Comparison of ENCODE assay signal across 8 mouse cellular contexts in the genomic region with DNA sequence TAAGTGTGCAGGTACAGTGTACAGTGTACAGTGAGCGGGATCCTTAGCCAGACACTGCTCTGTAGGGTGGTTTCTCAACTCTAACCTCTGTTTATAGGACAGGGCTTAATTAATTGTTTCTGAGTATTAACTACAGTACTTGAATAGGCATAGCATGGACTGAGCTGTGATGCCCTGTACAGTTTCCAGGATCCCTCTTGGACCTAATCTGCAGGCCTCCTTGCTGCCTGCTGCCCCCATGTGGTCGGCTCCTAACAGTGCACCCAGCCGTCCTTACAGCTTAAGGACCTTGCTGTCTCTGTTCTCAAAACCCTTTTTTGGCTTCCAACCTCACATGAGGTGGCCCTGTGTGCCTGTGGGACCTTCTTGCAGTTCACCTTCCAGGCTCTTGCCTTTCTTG. TPM values are rescaled to one million over a fixed set of nuclear protein-coding genes. Genes with fewer than 3 reads are reported as not detected.
A peak's percentile ranks its signal among the peaks of the same experiment; 100 is the strongest.
DNase-seq lines count a peak whose midpoint lies in the region; ATAC-seq and TF ChIP-seq lines count a peak whose summit lies in the region.

No protein-coding gene starts in this region.

- TF ChIP-seq EP300 in heart, postnatal 0 days (IDR thresholded peaks at IDR 0.05; ENCODE audit: low read depth), result no peak
- TF ChIP-seq EP300 in lung, postnatal 0 days (IDR thresholded peaks at IDR 0.05), result no peak

- TF ChIP-seq CTCF in heart, postnatal 0 days (IDR thresholded peaks at IDR 0.05; ENCODE audit: low read depth), result peak; percentile 94
- TF ChIP-seq CTCF in lung, postnatal 0 days (IDR thresholded peaks at IDR 0.05), result peak; percentile 95

- peaks cover 62% of the 10 kb centered on the region for H3K27me3 ChIP-seq in heart, postnatal 0 days (ENCODE audit: control insufficient read depth, insufficient read depth, low read length)
- H3K27me3 ChIP-seq in lung, postnatal 0 days (replicated peaks; ENCODE audit: insufficient read depth, low read length), result peaks cover 29% of the 10 kb centered on the region

- DNase-seq in ES-CJ7 (ENCODE audit: low read depth, low spot score), result peak; percentile 78
- DNase-seq in adrenal gland, postnatal 10 days, result peak; percentile 86
- peak; percentile 74 for DNase-seq in embryo, embryonic 9.5 days (ENCODE audit: extremely low spot score)
- peak; percentile 66 for DNase-seq in heart, postnatal 0 days (ENCODE audit: low spot score)
- peak; percentile 64 for DNase-seq in layer of hippocampus, adult 9-11 months
- DNase-seq in lung, postnatal 0 days (ENCODE audit: low spot score), result peak; percentile 81
- DNase-seq in right cerebral cortex, adult 18-20 months, result peak; percentile 76
- no peak for DNase-seq in natural killer cell, adult 2 months (ENCODE audit: low spot score in 2 of 2)

- H3K4me1 ChIP-seq in heart, postnatal 0 days (ENCODE audit: control insufficient read depth, insufficient read depth), result no peaks in the 10 kb centered on the region; the same call in 1 of the 2 replicates
- H3K4me1 ChIP-seq in lung, postnatal 0 days (ENCODE audit: insufficient read depth, low read depth, low read length), result no peaks in the 10 kb centered on the region

- no peaks in the 10 kb centered on the region for H3K9me3 ChIP-seq in heart, postnatal 0 days (replicated peaks; ENCODE audit: control insufficient read depth, low read length)
- no peaks in the 10 kb centered on the region for H3K9me3 ChIP-seq in lung, postnatal 0 days (ENCODE audit: low read length)

- H3K4me2 ChIP-seq in heart, postnatal 0 days (ENCODE audit: low read depth, low read length), result no peak overlapping the region
- no peak overlapping the region for H3K4me2 ChIP-seq in lung, postnatal 0 days (replicated peaks; ENCODE audit: low read depth, low read length)

- no peak overlapping the region for H3K4me3 ChIP-seq in heart, postnatal 0 days (ENCODE audit: low read depth, low read length)
- no peak overlapping the region for H3K4me3 ChIP-seq in lung, postnatal 0 days (ENCODE audit: low read depth, low read length)

- peak; percentile 42 for ATAC-seq in heart, postnatal 0 days (ENCODE audit: insufficient read depth, low read depth)
- ATAC-seq in lung, postnatal 0 days, result 0 out of 2 replicates have a peak, but pooled peaks have one; percentile 11

- 36% methylated on average over 3 of the region's 3 CpGs for WGBS in heart, postnatal 0 days
- 33% methylated on average over 3 of the region's 3 CpGs for WGBS in lung, postnatal 0 days

- no peak overlapping the region for H3K27ac ChIP-seq in heart, postnatal 0 days (ENCODE audit: low read depth)
- H3K27ac ChIP-seq in lung, postnatal 0 days (ENCODE audit: low read length), result no peak overlapping the region

- H3K36me3 ChIP-seq in heart, postnatal 0 days (replicated peaks; ENCODE audit: control insufficient read depth, insufficient read depth, low read length), result no peaks in the 10 kb centered on the region
- H3K36me3 ChIP-seq in lung, postnatal 0 days (ENCODE audit: insufficient read depth, low read length), result no peaks in the 10 kb centered on the region

- H3K9ac ChIP-seq in heart, postnatal 0 days (replicated peaks; ENCODE audit: low read depth, low read length), result no peak overlapping the region
- no peak overlapping the region for H3K9ac ChIP-seq in lung, postnatal 0 days (replicated peaks; ENCODE audit: low read depth)

RNA-seq across cellular contexts. Expression of a gene that starts 2.0 kb away (rescaled TPM):
- 1 to 10 TPM; 2.5 to 2.8 TPM for total RNA-seq in adrenal gland, postnatal 10 days (2021)
- total RNA-seq in heart, postnatal 0 days (2014; rRNA removed; ENCODE audit: low replicate concordance), result 2.1 and 2.5 TPM in 2 replicates
- 0.20 and 0.55 TPM in 2 replicates for polyA plus RNA-seq in heart, postnatal 0 days (2015; fragmentation: Nextera tagmentation; extraction: Ambion mirVana)
- polyA plus RNA-seq in lung, postnatal 0 days (2015; fragmentation: Nextera tagmentation; extraction: Ambion mirVana), result 2.5 and 2.6 TPM in 2 replicates

Comparison
In these comparisons a context has a peak if more than half of its experiments do, and no peak if none do; other contexts are left out.
1. DNase-seq: peak in ES-CJ7 (single experiment), adrenal gland, postnatal 10 days (single experiment), embryo, embryonic 9.5 days (single experiment), heart, postnatal 0 days (single experiment), layer of hippocampus, adult 9-11 months (single experiment), lung, postnatal 0 days (single experiment) and right cerebral cortex, adult 18-20 months (single experiment); none in natural killer cell, adult 2 months (0 of 2).